Mouse (Mus musculus) thymus, postnatal 25 days (tissue): ENCODE data around the gene Smyd3.

ENCODE experiments used
- DNase-seq: peaks from one replicate; pipeline ENCODE4 v3.0.0; 2022

The Smyd3 gene

GRCm38 (mm10) chr1:179152376-179152775 is 365.5 kb downstream of the Smyd3 start:
- DNase-seq, result no peak

DNA sequence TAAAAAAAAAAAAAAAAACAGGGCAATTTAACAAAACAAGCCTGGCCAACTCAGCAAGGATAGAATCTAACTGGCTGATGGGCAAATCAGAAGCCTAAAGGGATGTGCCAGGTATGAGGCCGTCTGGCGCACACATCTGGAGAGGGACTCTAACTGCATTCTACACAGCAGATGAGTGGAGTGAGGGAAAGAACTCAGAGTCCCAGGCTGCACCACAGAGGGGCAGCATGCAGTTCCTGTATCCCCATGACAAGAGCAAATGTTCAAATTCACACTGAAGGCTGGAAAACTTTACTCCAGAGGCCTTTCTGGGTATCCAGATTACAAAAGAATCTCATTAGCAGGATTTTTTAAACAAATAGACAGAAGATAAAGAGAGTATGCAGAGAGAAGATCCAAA is 366.6 kb downstream of the Smyd3 start:
- DNase-seq, result no peak

DNA sequence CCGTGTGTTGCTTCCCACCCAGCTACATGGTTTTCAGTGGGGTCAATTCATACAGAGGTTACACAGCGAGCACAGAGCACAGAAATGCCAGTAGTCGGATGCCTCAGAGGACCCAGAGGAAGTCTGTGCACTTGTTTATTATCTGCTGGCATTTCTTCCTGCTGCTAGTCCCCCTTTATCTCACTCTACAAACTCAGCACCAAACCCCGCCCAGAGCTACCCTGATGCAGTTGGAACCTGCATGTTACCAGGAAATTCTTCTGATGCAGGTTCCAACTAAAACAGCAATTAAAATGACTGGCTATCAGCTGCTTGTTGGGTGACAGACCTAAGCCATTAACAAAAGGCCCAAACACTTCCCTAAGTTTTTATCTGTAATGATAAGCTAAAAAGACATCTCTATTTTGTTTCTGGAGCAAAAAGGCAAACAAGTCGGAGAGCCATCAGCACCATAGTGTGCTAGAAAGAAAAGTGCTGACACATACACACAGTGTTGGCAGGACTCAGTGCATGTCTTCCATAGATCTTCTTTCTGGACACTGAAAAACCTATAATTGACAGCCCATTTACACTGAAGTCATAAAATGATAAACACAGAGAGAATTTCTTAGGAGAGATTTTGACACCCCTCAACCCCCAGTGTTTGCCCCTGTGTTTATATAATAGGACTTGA is 368.2 kb downstream of the Smyd3 start:
- no peak for DNase-seq

DNA sequence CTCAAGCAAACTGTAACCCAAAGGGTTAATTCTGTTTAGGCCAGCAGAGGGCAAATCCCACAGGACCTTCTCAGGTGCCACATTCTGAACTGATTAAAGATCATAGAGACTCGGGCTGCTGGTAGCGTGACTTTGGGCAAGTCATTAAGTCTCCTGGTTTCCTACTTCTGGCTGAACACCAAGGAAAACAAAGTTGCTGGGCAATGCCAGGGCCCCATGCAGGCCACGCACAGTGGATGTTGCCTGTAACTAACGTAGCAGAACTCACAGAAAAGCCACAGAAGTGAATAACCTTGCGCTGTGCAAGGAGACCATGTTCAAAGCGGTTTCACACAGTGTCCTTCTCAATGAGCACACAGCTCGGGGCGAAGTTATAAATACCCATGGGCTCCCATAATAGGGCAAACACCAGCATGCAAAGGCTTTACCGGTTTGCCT is 371.1 kb downstream of the Smyd3 start:
- no peak for DNase-seq

- no peak for DNase-seq
These were observed 374.5 kb downstream of the Smyd3 start for GRCm38 (mm10) chr1:179143154-179143832.

DNA sequence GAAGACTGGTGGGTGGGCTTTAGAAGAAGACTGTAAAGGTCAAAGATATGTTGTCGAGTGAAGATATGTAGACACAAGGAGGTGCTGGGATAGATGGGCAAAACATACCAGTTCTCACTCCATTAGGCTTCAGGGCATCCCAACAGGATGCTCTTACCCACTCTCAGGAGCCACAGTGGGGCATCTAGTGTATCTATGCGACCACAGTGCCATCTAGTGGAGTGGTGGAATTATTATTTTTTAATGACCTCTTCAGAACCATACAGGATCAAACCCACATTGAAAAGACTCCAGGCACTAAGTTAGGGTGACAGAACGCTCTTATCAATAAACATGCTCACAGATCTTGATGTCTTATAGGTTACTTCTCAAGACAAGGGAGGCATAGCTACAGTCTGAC is 375.7 kb downstream of the Smyd3 start:
- peak; percentile 47 for DNase-seq

DNA sequence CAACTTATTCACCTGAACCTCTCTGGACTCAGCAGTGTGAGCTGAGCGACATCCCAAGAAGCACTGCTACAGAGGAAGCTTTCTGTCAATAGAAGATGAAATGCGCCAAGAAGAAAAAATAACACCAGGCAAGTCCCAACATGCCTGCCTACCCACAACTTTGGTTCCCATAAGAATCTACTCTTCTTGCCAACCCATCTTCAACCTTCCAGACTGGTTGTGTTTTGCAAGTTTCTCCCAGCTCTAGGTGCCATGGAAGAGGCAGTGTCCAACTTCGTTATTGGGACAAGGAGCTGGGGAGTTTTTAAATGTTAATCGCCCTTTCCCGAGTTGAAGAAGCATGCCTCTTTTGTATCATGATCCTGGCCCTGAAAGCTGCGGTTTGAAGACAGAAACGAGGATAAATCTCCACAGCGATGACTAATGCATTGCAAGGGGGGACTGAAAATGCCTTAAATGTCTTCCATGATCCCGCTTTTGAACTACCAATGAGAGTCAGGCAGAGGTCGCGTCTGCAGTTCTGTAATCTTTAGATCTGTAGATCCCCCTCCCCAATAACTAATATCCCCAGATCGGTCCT is 376.7 kb downstream of the Smyd3 start:
- no peak for DNase-seq

- DNase-seq, result no peak
These were observed 380.7 kb downstream of the Smyd3 start for GRCm38 (mm10) chr1:179137145-179137477.

DNA sequence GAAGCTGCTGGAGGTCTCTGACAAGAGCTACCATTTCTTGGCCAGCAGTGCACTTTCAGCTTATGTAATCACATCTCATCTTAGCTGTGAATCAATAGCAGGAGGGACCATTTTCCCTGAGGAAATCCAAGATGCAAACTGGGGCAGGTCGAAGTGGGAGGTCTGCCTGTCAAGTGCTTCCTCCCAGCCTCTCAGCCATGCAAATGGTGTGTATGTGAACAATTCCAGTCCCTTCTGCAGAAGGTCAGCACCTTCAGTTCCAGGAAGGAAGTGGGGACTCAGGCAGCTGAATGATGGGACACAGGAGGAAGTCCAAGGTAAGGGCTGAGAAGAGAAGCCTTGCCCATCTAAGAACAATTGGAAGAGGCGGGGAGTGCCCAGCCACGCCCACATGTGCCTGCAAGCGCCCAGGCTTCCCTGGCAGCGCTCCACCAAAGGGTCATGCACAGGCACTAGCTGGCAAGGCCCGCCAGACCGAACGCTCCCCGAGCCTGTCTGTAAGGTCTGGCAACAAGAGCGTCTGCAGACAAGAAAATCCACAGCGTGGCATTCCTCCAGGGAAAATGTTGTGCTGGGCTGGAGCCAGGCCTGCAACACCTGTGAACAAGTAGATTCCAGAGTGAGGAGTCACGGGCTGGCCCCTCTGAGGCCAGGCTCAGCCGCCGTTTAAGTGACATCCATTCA is 381.2 kb downstream of the Smyd3 start:
- no peak for DNase-seq

DNA sequence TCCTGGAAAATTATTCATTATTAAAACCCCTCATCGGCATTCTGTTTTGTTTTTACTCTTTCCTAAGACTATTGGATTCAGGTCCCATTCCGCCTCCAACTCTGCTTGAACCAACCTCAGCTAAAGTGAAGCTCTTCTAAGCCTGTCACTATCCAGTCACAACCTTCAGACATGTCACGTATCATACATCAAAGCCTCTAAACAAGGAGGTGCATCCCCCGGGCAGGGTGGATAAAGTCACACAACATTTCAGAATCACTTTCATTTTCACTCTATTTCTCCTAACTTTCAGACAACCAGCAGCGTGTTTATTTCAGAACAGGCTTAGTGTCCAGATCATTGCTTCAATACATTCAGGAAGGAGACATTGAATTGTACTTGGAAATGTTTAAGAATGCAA is 387.8 kb downstream of the Smyd3 start:
- DNase-seq, result no peak

DNA sequence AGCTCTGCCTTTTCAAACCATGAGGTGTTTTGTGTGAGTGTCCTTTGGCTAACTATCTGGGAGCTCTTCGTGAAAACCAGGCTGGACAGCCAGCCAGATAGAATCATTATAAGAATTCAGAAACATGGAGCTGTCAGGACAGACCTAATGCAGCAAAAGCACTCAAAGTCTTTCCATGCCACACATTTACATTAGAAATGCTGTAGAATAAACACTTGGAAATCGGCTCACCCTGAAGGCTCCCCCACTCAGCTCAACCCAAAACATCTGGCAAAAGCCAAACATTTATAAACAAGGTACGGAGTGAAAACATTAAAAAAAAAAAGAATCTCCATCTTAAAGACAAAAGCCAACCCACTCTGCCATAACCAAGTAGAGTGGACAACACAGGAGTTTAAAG is 391.6 kb downstream of the Smyd3 start:
- DNase-seq, result no peak

GRCm38 (mm10) chr1:179122476-179123229 is 395.2 kb downstream of the Smyd3 start:
- no peak for DNase-seq

GRCm38 (mm10) chr1:179120217-179120966 is 397.4 kb downstream of the Smyd3 start:
- DNase-seq, result no peak

DNA sequence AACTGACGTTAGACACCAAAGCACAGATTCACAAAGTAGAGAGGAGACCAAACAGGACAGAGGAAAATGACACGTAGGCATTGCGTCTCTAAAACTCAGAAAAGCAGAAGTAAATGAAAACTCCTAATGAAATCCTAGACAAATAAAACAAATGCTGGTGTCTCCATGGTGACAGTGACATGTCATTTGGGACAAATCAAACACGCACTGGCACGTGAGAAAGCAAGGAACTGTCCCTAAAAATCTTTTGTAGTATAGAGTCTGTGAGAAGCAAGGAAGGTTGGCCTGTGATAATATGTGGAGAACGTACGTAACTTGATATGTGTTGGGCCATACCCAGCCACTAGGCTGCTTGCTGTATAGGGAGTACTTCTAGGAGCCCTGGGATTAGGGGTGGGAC is 399.2 kb downstream of the Smyd3 start:
- DNase-seq, result no peak

GRCm38 (mm10) chr1:179116729-179117663 is 400.8 kb downstream of the Smyd3 start:
- no peak for DNase-seq

GRCm38 (mm10) chr1:179114833-179115495 is 402.9 kb downstream of the Smyd3 start:
- DNase-seq, result no peak

DNA sequence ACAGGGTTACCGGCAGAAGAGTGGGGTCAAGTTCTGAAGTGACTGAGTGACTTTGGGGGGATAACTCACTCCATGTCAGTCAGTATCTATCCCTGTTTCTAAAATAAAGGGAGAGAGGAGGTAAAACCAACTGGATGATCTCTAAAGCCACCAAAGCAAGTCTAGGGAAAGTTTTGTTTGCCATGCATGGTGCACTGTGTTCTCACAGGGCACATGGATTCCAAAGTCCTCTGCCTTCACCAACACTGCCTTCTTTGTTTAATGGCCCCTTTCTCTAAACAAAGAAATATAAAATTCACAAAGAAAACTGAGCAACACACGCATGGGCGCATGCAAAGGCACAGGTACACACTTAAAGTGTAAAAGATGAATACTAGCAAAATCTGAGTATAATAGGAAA is 403.5 kb downstream of the Smyd3 start:
- DNase-seq, result no peak

GRCm38 (mm10) chr1:179108759-179109158 is 409.1 kb downstream of the Smyd3 start:
- DNase-seq, result no peak

GRCm38 (mm10) chr1:179107761-179108694 is 409.8 kb downstream of the Smyd3 start:
- no peak for DNase-seq
